Mouse (Mus musculus) midbrain, embryonic 13.5 days (tissue): ENCODE measurements around the gene Gmeb1. TPM values are rescaled to one million over a fixed set of nuclear protein-coding genes. Genes with fewer than 3 reads are reported as not detected.
"Not testable (repeated sequence)": the region's sequence is repeated elsewhere in the genome, so short reads cannot be mapped to it uniquely, and the experiment has no call there.

ENCODE experiments used
- ATAC-seq: fragments of 200-750 bp; cut with Nextera tagmentation; 2 replicates; pipeline ENCODE4 v1.8.0; 2017; ENCODE audit warnings: mild to moderate bottlenecking, moderate TSS enrichment, moderate library complexity
- H3K27ac ChIP-seq: fragments of 300-500 bp; sonication (generic); 2 replicates; pipeline ENCODE4 v1.5.1; 2015; ENCODE audit warnings: inconsistent platforms, mild to moderate bottlenecking, moderate library complexity
- H3K27me3 ChIP-seq: fragments of 300-500 bp; sonication (generic); 2 replicates; pipeline ENCODE4 v1.6.1; 2015; ENCODE audit warnings: mild to moderate bottlenecking, inconsistent platforms
- H3K36me3 ChIP-seq: fragments of 300-500 bp; sonication (generic); 2 replicates; pipeline ENCODE4 v1.6.1; 2015; ENCODE audit warnings: mild to moderate bottlenecking, inconsistent platforms
- H3K4me1 ChIP-seq: fragments of 300-500 bp; sonication (generic); replicated peaks from 2 replicates; pipeline ENCODE4 v1.6.1; 2015; ENCODE audit warnings: inconsistent platforms
- H3K4me2 ChIP-seq: fragments of 300-500 bp; sonication (generic); replicated peaks from 2 replicates; pipeline ENCODE4 v1.6.1; 2015; ENCODE audit warnings: moderate library complexity, mild to moderate bottlenecking, inconsistent platforms
- H3K4me3 ChIP-seq: fragments of 300-500 bp; sonication (generic); replicated peaks from 2 replicates; pipeline ENCODE4 v1.5.1; 2015; ENCODE audit warnings: mild to moderate bottlenecking, inconsistent platforms
- H3K9ac ChIP-seq: fragments of 300-500 bp; sonication (generic); replicated peaks from 2 replicates; pipeline ENCODE4 v1.6.1; 2015; ENCODE audit warnings: mild to moderate bottlenecking, inconsistent platforms
- H3K9me3 ChIP-seq: fragments of 300-500 bp; sonication (generic); 2 replicates; pipeline ENCODE4 v1.6.1; 2016; ENCODE audit warnings: mild to moderate bottlenecking, inconsistent platforms
- WGBS: fragments of 180-500 bp; shearing (Covaris S2); methylation state at CpG from one replicate; pipeline ENCODE4 v1.1.7; 2015; 5-methylcytosine and 5-hydroxymethylcytosine counted together
- polyA plus RNA-seq: library from polyadenylated mRNA; unstranded; fragments of >200 nt; fragmentation: Nextera tagmentation; extraction: Ambion mirVana; gene quantifications from 2 replicates; pipeline ENCODE4 v1.2.1, GENCODE M21; 2015

Gene Gmeb1
- polyA plus RNA-seq, 1 experiment from 2014 or later, result 49.4 TPM

DNA sequence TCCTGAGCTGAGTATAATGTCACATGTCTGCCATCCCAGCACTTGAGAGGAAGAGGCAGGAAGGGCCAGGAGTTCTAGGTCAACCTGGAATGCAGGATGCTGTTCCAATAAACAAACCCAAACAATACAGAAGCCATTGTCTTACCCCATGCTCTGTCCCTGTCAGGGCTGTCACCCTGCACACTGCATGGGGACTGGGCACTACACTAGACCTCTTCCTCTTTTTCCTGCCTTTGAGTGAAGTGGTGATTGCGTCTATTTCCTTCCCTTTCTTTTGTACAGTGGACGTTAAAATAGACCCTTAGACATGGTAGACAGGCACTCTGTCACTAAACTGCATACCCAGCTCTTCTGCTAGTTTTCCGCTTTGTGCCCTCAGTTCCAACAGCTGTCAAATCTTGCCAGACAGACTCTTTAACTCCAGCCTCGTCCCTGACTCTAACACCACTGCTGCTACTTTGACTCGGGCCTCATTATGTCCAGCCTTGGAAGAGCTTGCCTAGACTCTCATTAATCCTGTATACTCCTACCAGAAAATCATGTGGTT is 13.9 kb downstream of the Gmeb1 start:
- Histone ChIP-seq H3K27ac (no peak overlapping the region), H3K9ac (no peak overlapping the region), H3K4me2 (no peak overlapping the region), H3K9me3 (no peaks in the 10 kb centered on the region), H3K27me3 (no peaks in the 10 kb centered on the region), H3K4me1 (no peaks in the 10 kb centered on the region), H3K36me3 (peaks cover 80% of the 10 kb centered on the region), H3K4me3 (no peak overlapping the region)
- no peak for ATAC-seq
- WGBS, result 88% methylated on average over 5 of the region's 5 CpGs

DNA sequence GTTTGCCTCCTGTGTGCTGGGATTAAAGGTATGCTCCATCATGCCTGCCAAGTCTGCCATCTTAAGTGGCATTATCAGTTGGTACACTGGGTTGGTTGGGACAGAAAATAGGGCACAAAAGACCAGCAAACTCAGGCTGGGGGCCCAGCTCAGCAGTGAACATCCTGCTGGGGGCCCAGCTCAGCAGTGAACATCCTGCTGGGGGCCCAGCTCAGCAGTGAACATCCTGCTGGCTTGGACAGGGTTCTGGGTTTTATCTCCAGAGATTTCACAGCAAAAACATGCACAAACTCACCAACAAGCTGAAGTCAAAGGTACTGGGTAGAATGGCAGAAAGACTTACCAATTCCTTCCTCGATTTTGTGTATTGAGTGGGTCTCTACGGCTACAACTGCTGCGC is 15.8 kb downstream of the Gmeb1 start:
- H3K36me3 ChIP-seq, result peaks cover 80% of the 10 kb centered on the region
- H3K9ac ChIP-seq, result no peak overlapping the region
- H3K4me3 ChIP-seq, result no peak overlapping the region
- no peaks in the 10 kb centered on the region for H3K9me3 ChIP-seq
- WGBS, result 95% methylated on average over 3 of the region's 3 CpGs
- H3K4me1 ChIP-seq, result no peaks in the 10 kb centered on the region
- H3K27ac ChIP-seq, result no peak overlapping the region
- no peaks in the 10 kb centered on the region for H3K27me3 ChIP-seq
- no peak for ATAC-seq
- H3K4me2 ChIP-seq, result no peak overlapping the region

DNA sequence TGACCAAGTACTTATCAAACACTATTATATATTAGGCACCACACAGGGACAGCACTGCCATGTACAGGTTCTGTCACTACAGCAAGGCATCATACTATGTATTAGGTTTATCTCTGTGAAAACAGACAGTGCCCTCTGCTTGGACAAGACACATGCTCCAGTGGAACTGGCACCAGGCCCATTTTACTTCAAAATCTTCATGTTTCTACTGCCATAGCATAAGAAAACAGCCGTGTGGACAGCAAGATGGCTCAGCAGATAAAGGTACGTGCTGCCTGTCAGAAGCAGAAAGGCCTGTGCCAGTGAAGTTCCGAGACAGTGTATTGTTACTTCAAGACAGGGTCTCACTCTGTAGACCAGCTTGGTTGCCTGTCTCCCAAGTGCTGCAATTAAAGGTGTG is 20.2 kb downstream of the Gmeb1 start:
- H3K4me2 ChIP-seq, result no peak overlapping the region
- no peak overlapping the region for H3K27ac ChIP-seq
- no peak overlapping the region for H3K9ac ChIP-seq
- no peak overlapping the region for H3K4me3 ChIP-seq
- H3K4me1 ChIP-seq, result no peaks in the 10 kb centered on the region
- ATAC-seq, result no peak
- 93% methylated on average over 3 of the region's 3 CpGs for WGBS
- no peaks in the 10 kb centered on the region for H3K27me3 ChIP-seq
- H3K9me3 ChIP-seq, result no peaks in the 10 kb centered on the region
- peaks cover 84% of the 10 kb centered on the region for H3K36me3 ChIP-seq

DNA sequence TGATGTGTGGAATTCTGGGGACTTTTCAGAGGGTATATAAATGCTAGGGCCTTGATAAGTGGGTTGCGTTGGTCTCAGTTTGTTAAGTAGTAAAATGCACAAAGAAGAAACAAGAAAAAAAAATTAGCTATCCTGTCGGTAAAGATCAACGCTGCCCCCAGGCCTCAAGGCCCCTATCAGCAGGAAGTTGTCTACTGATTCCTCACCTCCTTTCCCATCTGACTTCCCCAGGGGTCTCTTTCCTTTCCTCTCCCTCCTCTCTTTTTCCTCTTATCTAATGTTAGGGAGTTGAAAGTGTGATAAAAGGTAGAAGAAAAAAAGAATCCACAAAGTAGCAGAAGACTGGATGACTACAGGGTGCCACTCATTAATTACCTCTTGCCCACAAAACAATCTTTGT is 21.0 kb downstream of the Gmeb1 start:
- Histone ChIP-seq H3K4me2 (no peak overlapping the region), H3K4me3 (no peak overlapping the region), H3K27ac (no peak overlapping the region), H3K36me3 (peaks cover 82% of the 10 kb centered on the region), H3K9ac (no peak overlapping the region), H3K27me3 (no peaks in the 10 kb centered on the region), H3K9me3 (no peaks in the 10 kb centered on the region), H3K4me1 (no peaks in the 10 kb centered on the region)
- WGBS, result 95% methylated on average over 3 of the region's 3 CpGs
- no peak for ATAC-seq

DNA sequence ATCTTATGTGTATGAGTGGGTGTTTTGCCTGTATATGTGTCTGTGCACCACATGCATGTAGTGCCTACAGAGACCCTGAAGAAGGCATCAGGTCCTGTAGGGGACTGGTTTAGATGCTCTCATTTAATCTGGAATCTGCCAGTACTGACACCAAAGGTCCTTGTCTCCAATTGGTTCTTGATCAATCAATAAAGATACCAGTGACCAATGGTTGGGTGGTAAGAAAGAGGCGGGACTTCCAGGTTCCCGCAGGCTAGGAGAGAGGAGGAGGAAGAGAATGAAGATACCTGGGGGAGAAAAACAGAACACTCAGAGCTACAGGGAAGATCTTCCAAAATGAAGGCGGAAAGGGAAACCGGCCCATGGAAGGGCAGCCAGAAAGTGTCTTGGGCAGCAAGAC is 23.0 kb downstream of the Gmeb1 start:
- H3K36me3 ChIP-seq, result peaks cover 92% of the 10 kb centered on the region
- no peaks in the 10 kb centered on the region for H3K4me1 ChIP-seq
- H3K9ac ChIP-seq, result no peak overlapping the region
- no peak overlapping the region for H3K27ac ChIP-seq
- no peak overlapping the region for H3K4me2 ChIP-seq
- H3K9me3 ChIP-seq, result no peaks in the 10 kb centered on the region
- H3K27me3 ChIP-seq, result no peaks in the 10 kb centered on the region
- 92% methylated on average over 4 of the region's 4 CpGs for WGBS
- H3K4me3 ChIP-seq, result no peak overlapping the region
- ATAC-seq, result no peak

DNA sequence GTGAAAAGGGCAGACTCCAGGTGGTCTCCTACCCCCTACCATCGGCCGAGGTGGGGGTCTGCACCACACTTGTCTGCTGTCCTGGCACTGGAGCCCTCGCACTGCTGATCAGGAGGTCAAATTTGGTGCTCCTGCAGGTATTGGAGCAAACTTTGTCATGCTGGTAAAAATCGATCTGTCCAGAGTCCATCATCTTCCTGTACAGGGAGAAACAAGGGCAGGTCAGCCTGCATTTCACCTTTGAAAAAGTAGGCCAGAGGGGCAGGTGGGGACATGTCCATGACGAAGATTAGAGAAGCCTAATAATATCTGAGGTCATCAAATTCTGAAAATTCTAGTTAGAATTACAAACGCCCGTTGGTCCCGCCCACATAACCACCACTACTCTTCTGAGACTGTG is 26.7 kb downstream of the Gmeb1 start:
- Histone ChIP-seq H3K27ac (no peak overlapping the region), H3K36me3 (peaks cover 94% of the 10 kb centered on the region), H3K9me3 (no peaks in the 10 kb centered on the region), H3K4me3 (no peak overlapping the region), H3K4me1 (no peaks in the 10 kb centered on the region), H3K4me2 (no peak overlapping the region), H3K9ac (no peak overlapping the region), H3K27me3 (no peaks in the 10 kb centered on the region)
- 94% methylated on average over 8 of the region's 8 CpGs for WGBS
- ATAC-seq, result no peak

DNA sequence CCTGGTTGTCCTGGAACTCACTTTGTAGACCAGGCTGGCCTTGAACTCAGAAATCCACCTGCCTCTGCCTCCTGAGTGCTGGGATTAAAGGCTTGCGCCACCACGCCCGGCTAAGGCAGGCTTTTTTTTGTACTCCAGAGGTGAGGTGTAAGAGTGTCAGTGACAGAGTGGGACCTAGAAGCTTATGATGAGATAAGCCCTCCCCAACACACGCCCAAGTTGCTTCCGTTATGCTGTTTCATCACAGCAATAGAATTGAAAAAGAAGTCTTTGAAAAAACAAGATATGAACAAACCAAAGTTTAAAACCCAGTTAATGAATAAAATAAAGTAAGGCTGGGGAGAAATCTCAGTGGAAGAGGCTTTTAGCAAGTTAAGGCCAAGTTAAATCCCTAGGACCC is 31.0 kb downstream of the Gmeb1 start:
- ATAC-seq, result no peak
- Histone ChIP-seq H3K9ac (no peak overlapping the region), H3K36me3 (peaks cover 92% of the 10 kb centered on the region), H3K4me1 (no peaks in the 10 kb centered on the region), H3K4me2 (no peak overlapping the region), H3K27ac (no peak overlapping the region), H3K27me3 (no peaks in the 10 kb centered on the region), H3K9me3 (no peaks in the 10 kb centered on the region), H3K4me3 (no peak overlapping the region)
- WGBS, result 97% methylated on average over 5 of the region's 5 CpGs

DNA sequence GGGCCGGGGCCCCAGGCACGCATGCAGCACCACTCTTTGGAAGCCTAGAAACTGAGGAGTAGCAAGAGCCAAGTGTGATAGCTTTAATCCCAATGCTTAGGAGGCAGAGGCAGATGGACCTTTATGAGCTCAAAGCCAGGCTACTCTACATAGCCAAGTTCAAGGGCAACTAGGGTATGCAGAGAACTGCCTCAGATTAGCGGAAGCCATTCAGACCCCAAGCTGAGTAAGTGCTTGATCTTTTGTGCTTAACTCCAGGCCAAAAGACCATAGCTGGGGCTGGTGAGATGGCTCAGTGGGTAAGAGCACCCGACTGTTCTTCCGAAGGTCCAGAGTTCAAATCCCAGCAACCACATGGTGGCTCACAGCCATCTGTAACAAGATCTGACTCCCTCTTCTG is 39.4 kb downstream of the Gmeb1 start:
- WGBS, result 90% methylated on average over 5 of the region's 5 CpGs
- peaks cover 48% of the 10 kb centered on the region for H3K36me3 ChIP-seq
- not testable (repeated sequence) for H3K9ac ChIP-seq, H3K9me3 ChIP-seq, H3K27me3 ChIP-seq, H3K4me1 ChIP-seq, H3K27ac ChIP-seq, ATAC-seq, H3K4me3 ChIP-seq, H3K4me2 ChIP-seq

DNA sequence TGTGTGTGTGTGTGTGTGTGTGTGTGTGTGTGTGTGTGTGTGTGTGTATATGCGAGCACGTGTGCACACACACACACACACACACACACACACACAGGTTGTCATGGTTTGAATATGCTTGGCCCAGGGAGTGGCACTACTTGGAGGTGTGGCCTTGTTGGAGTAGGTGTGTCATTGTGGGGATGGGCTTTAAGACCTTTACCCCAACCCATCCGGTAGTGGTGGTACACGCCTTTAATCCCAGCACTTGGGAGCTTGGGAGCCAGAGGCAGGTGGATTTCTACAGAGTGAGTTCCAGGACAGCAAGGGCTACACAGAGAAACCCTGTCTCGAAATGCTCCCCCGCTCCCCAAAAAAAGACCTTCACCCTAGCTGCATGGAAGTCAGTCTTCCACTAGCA is 43.0 kb downstream of the Gmeb1 start:
- not testable (repeated sequence) for H3K9me3 ChIP-seq, ATAC-seq, H3K4me3 ChIP-seq, H3K4me1 ChIP-seq, H3K27me3 ChIP-seq, H3K27ac ChIP-seq, H3K9ac ChIP-seq, H3K4me2 ChIP-seq
- H3K36me3 ChIP-seq, result peaks cover 17% of the 10 kb centered on the region; the same call in 1 of the 2 replicates
- 80% methylated on average over 6 of the region's 6 CpGs for WGBS

DNA sequence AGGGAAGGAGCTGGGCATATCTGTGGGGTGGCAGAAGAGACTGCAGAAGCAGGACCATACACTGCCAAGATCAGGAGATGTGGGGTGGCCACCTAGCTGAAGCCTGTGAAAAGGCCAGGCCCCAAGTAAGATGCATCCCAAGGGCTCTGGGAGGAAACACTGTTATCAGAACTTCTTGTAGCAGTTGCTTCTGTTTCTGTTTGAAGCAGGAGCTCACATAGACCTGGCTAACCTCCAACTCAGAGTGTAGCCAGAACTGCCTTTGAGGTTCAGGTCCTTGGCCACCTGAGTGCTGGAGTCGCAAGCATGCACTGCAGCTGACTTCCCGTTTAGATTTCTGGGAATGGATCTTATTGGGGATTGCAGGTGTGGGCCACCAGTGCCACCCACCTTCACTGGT is 43.6 kb downstream of the Gmeb1 start:
- no peak overlapping the region for H3K4me2 ChIP-seq

DNA sequence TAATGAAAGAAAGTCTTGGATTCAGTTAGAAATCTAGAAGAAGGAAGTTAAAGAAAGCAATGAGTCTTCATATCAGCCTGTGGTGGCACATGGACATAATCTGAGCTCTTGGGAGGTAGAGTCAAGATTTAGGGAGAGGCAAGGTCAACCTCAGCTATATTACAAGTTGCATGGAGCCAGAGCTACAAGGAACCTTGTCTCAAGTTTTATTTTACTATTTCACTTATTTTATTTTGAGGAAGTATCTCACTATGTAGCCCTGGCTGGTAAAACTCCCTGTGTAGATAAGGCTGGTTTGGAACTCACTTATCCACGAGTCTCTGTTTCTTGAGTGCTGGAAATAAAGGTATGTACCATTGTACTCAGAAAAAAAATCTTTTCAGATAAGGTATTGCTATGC is 44.8 kb downstream of the Gmeb1 start:
- no peak for ATAC-seq

More for the DNA sequence above, 43.6 kb downstream of the Gmeb1 start:
- Histone ChIP-seq H3K9ac (no peak overlapping the region), H3K4me1 (no peaks in the 10 kb centered on the region), H3K27ac (no peak overlapping the region), H3K27me3 (no peaks in the 10 kb centered on the region), H3K9me3 (no peaks in the 10 kb centered on the region), H3K36me3 (peaks cover 11% of the 10 kb centered on the region; the same call in 1 of the 2 replicates), H3K4me3 (no peak overlapping the region)
- WGBS, result 95% methylated on average over 2 of the region's 2 CpGs
- no peak for ATAC-seq

DNA sequence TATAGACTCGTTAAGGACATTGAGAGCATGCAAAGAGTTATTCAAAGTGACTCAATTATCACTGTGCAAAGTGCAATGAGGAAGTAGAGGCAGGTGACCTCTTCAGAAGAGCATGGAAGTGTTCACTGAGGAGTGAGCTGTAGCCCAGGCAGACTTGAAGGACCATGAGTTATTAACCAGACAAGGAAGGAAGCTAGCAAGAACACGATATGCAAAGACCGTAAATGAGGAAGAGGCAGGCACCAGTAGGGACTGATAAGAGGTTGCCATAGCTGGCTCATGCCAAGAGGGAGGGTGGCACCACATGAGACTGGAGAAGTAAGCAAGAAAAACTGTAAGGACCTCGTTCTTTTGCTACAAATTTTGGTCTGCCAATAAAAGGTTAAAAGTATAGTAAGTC is 46.6 kb downstream of the Gmeb1 start:
- Histone ChIP-seq H3K9ac (no peak overlapping the region), H3K4me1 (peaks cover 13% of the 10 kb centered on the region), H3K9me3 (no peaks in the 10 kb centered on the region), H3K36me3 (no peaks in the 10 kb centered on the region), H3K4me3 (no peak overlapping the region), H3K4me2 (no peak overlapping the region), H3K27me3 (no peaks in the 10 kb centered on the region), H3K27ac (no peak overlapping the region)
- WGBS, result 77% methylated on average over 4 of the region's 4 CpGs
- no peak for ATAC-seq

More for the DNA sequence above, 44.8 kb downstream of the Gmeb1 start:
- no peak overlapping the region for H3K4me2 ChIP-seq
- WGBS, result 81% methylated on average over 1 of the region's 1 CpGs
- no peaks in the 10 kb centered on the region for H3K27me3 ChIP-seq
- H3K4me3 ChIP-seq, result no peak overlapping the region
- no peak overlapping the region for H3K27ac ChIP-seq
- H3K4me1 ChIP-seq, result 0 out of 2 replicates have a peak, but pooled peaks cover 4% of the 10 kb centered on the region
- H3K9me3 ChIP-seq, result no peaks in the 10 kb centered on the region
- H3K36me3 ChIP-seq, result 0 out of 2 replicates have a peak, but pooled peaks cover 3% of the 10 kb centered on the region
- no peak overlapping the region for H3K9ac ChIP-seq
